Mouse (Mus musculus) myocyte (in vitro differentiated cells): Measurements from ENCODE around the gene Psap.

Source experiments
- E2F4 ChIP-seq: IDR thresholded peaks from one replicate; pipeline ENCODE4 v1.6.1; 2011; ENCODE audit warnings: mild to moderate bottlenecking, control low read depth, moderate library complexity; ENCODE audit not compliant: insufficient read depth
- MAX ChIP-seq: IDR thresholded peaks from one replicate; pipeline ENCODE4 v1.6.1; 2011; ENCODE audit warnings: low read depth, mild to moderate bottlenecking, control low read depth
- MYOG ChIP-seq, 3 experiments: IDR thresholded peaks; one replicate each; pipeline ENCODE4 v1.6.1; 2011; ENCODE audit warnings: control low read depth in 2 of 3, low read depth in 2 of 3, mild to moderate bottlenecking in 2 of 3; ENCODE audit not compliant: insufficient read length in 2 of 3, control insufficient read depth in 1 of 3, insufficient read depth in 1 of 3
- REST ChIP-seq: IDR thresholded peaks from one replicate; pipeline ENCODE4 v1.6.1; 2011; ENCODE audit warnings: mild to moderate bottlenecking, control low read depth, moderate library complexity; ENCODE audit not compliant: insufficient read depth, insufficient read length
- USF1 ChIP-seq: IDR thresholded peaks from one replicate; pipeline ENCODE4 v1.6.1; 2011; ENCODE audit warnings: low read depth, mild to moderate bottlenecking, control low read depth, moderate library complexity

GRCm38 (mm10) chr10:60281571-60282050, 4.2 kb downstream of the Psap start:
- no peak for TF ChIP-seq REST
- TF ChIP-seq USF1 = no peak
- no peak for TF ChIP-seq MAX
- TF ChIP-seq MYOG (IDR thresholded peaks at IDR 0.05; ENCODE audit: control insufficient read depth in 1 of 3, insufficient read depth in 1 of 3, insufficient read length in 2 of 3, low read depth in 2 of 3) = no peak
- no peak for TF ChIP-seq E2F4
